Mouse (Mus musculus): Measurements from ENCODE around the gene Fam92b. TPM values are rescaled to one million over a fixed set of nuclear protein-coding genes. Genes with fewer than 3 reads are reported as not detected.

Gene Fam92b
- 1 to 10 TPM in 1 of 4 experiments, under 1 TPM in 2, not detected in 1; 0.41 to 1.1 (median 0.43) TPM for total RNA-seq (2022)

GRCm38 (mm10) chr8:120177318-120178123 is at the start of gene Fam92b:
Gene Fam92b, minus strand, starts transcription at chr8:120177466.
- peak; percentile 43 to 58 for DNase-seq (ENCODE audit: low spot score in 2 of 2)

GRCm38 (mm10) chr8:120225421-120226151 is 48.3 kb upstream of the Fam92b start:
- DNase-seq (ENCODE audit: low spot score in 2 of 2) = peak; percentile 63 to 70

- DNase-seq (ENCODE audit: low spot score in 2 of 2) = no peak
Observed at GRCm38 (mm10) chr8:120224521-120225420, 47.5 kb upstream of the Fam92b start.

- no peak for DNase-seq (ENCODE audit: low spot score in 2 of 2)
Observed at GRCm38 (mm10) chr8:120222548-120222947, 45.3 kb upstream of the Fam92b start.

- DNase-seq (ENCODE audit: low spot score in 2 of 2) = no peak
Observed at GRCm38 (mm10) chr8:120216855-120217830, 39.9 kb upstream of the Fam92b start.

GRCm38 (mm10) chr8:120215416-120216141 is 38.3 kb upstream of the Fam92b start:
- DNase-seq (ENCODE audit: low spot score in 2 of 2) = no peak

- DNase-seq (ENCODE audit: low spot score in 2 of 2) = no peak
Observed at GRCm38 (mm10) chr8:120213939-120214338, 36.7 kb upstream of the Fam92b start.

GRCm38 (mm10) chr8:120213229-120213628 is 36.0 kb upstream of the Fam92b start:
- DNase-seq (ENCODE audit: low spot score in 2 of 2) = no peak

- DNase-seq (ENCODE audit: low spot score in 2 of 2) = no peak
Observed at GRCm38 (mm10) chr8:120212596-120212995, 35.3 kb upstream of the Fam92b start.

- no peak for DNase-seq (ENCODE audit: low spot score in 2 of 2)
Observed at GRCm38 (mm10) chr8:120211345-120211744, 34.1 kb upstream of the Fam92b start.

GRCm38 (mm10) chr8:120208113-120208512 is 30.8 kb upstream of the Fam92b start:
- no peak for DNase-seq (ENCODE audit: low spot score in 2 of 2)

- DNase-seq (ENCODE audit: low spot score in 2 of 2) = no peak
Observed at GRCm38 (mm10) chr8:120207364-120207763, 30.1 kb upstream of the Fam92b start.

- no peak for DNase-seq (ENCODE audit: low spot score in 2 of 2)
Observed at GRCm38 (mm10) chr8:120205916-120206315, 28.6 kb upstream of the Fam92b start.

- DNase-seq (ENCODE audit: low spot score in 2 of 2) = no peak
Observed at GRCm38 (mm10) chr8:120204736-120205360, 27.6 kb upstream of the Fam92b start.

- DNase-seq (ENCODE audit: low spot score in 2 of 2) = no peak
Observed at GRCm38 (mm10) chr8:120202546-120202945, 25.3 kb upstream of the Fam92b start.

- no peak for DNase-seq (ENCODE audit: low spot score in 2 of 2)
Observed at GRCm38 (mm10) chr8:120201351-120201750, 24.1 kb upstream of the Fam92b start.

GRCm38 (mm10) chr8:120192118-120192517 is 14.9 kb upstream of the Fam92b start:
- DNase-seq (ENCODE audit: low spot score in 2 of 2) = no peak

GRCm38 (mm10) chr8:120191633-120192032 is 14.4 kb upstream of the Fam92b start:
- DNase-seq (ENCODE audit: low spot score in 2 of 2) = no peak

GRCm38 (mm10) chr8:120190810-120191413 is 13.6 kb upstream of the Fam92b start:
- DNase-seq (ENCODE audit: low spot score in 2 of 2) = peak; percentile 82 to 85
